8 mouse cellular contexts compared by ENCODE assay signal in the genomic region with DNA sequence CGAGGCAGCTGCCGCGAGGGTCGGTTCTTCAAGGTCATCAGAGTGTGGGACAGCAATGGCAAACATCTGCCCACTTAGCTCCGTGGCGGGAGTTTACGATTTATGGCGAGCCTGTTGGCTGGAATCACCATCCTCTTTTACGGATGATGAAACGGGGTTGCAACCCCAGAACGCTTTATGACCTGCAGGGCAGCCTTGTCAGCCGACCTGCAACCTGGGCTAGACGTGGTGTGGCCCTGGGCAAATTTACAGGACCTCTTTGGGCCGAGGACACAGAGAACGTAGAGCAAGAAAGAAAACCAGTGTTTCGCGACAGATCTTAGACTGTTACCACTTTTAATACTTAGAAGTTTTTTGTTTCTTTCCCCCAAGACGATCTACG. TPM values are rescaled to one million over a fixed set of nuclear protein-coding genes. Genes with fewer than 3 reads are reported as not detected.
DNase-seq lines count a peak whose midpoint lies in the region; ATAC-seq lines count a peak whose summit lies in the region.

A gene (minus strand): TSS at position 113 of the 382 bp plus-strand sequence.

- DNase-seq in thymus, postnatal 0 days (ENCODE audit: low spot score): no peak
- DNase-seq in thymus, postnatal 25 days: no peak
- no peak for DNase-seq in left cerebral cortex, postnatal 14 days (ENCODE audit: low spot score in 2 of 2)
- no peak for DNase-seq in cerebellum, adult 18-20 months

- ATAC-seq in embryonic facial prominence, embryonic 12.5 days (ENCODE audit: insufficient number of reproducible peaks, insufficient read depth, low FRiP score, low TSS enrichment): no peak
- no peak for ATAC-seq in heart, embryonic 13.5 days (ENCODE audit: extremely low read depth, insufficient number of reproducible peaks, low FRiP score, low TSS enrichment)
- ATAC-seq in monocyte, adult 5-6 weeks (replicated peaks; ENCODE audit: insufficient number of reproducible peaks, low FRiP score, low TSS enrichment, poor library complexity, severe bottlenecking): no peak
- no peak for ATAC-seq in frontal cortex, adult (ENCODE audit: low TSS enrichment)

- peak within 1 kb of the TSS; percentile 80 for H3K4me3 ChIP-seq in embryonic facial prominence, embryonic 12.5 days
- H3K4me3 ChIP-seq in heart, embryonic 13.5 days: peak within 1 kb of the TSS; percentile 93

- WGBS in embryonic facial prominence, embryonic 12.5 days: under 1% methylated on average over 19 of the region's 19 CpGs
- WGBS in heart, embryonic 13.5 days: under 1% methylated on average over 19 of the region's 19 CpGs

- H3K27ac ChIP-seq in embryonic facial prominence, embryonic 12.5 days: peak within 1 kb of the TSS; percentile 87
- H3K27ac ChIP-seq in heart, embryonic 13.5 days (replicated peaks): peak within 1 kb of the TSS; percentile 97

- intact Hi-C loops in left cerebral cortex, postnatal 14 days (cut with DNase I): loop anchor here (1.0 to 5.0 kb wide), 3 partner anchors 23 to 111 kb away; a partner anchor contains a TSS

- no peaks in the 10 kb centered on the region for H3K9me3 ChIP-seq in embryonic facial prominence, embryonic 12.5 days
- H3K9me3 ChIP-seq in heart, embryonic 13.5 days: no peaks in the 10 kb centered on the region

- peak within 1 kb of the TSS; percentile 83 for H3K4me2 ChIP-seq in embryonic facial prominence, embryonic 12.5 days (replicated peaks)
- H3K4me2 ChIP-seq in heart, embryonic 13.5 days: peak within 1 kb of the TSS; percentile 83

- peak within 1 kb of the TSS; percentile 85 for H3K9ac ChIP-seq in embryonic facial prominence, embryonic 12.5 days
- peak within 1 kb of the TSS; percentile 96 for H3K9ac ChIP-seq in heart, embryonic 13.5 days

- H3K27me3 ChIP-seq in embryonic facial prominence, embryonic 12.5 days: no peaks in the 10 kb centered on the region
- H3K27me3 ChIP-seq in heart, embryonic 13.5 days (replicated peaks): peaks cover 7% of the 10 kb centered on the region

- peaks cover 28% of the 10 kb centered on the region for H3K4me1 ChIP-seq in embryonic facial prominence, embryonic 12.5 days
- peaks cover 38% of the 10 kb centered on the region for H3K4me1 ChIP-seq in heart, embryonic 13.5 days

- peaks cover 22% of the 10 kb centered on the region for H3K36me3 ChIP-seq in embryonic facial prominence, embryonic 12.5 days
- H3K36me3 ChIP-seq in heart, embryonic 13.5 days: peaks cover 23% of the 10 kb centered on the region

RNA-seq across cellular contexts. Expression of the gene that starts here (rescaled TPM):
- 97.8 and 107 TPM in 2 replicates for polyA plus RNA-seq in thymus, postnatal 0 days (2015; fragmentation: Nextera tagmentation; extraction: Ambion mirVana)
- polyA plus RNA-seq in embryonic facial prominence, embryonic 12.5 days (2016; fragmentation: Nextera tagmentation; extraction: Ambion mirVana): 188 and 189 TPM in 2 replicates
- polyA plus RNA-seq in heart, embryonic 13.5 days (2015; fragmentation: Nextera tagmentation; extraction: Ambion mirVana): 287 and 294 TPM in 2 replicates
- total RNA-seq in left cerebral cortex, postnatal 14 days (2021): 10 to 100 TPM; 71.0 to 71.3 TPM
- 20.2 to 30.1 TPM (median 25.0 TPM) in 3 replicates for total RNA-seq in monocyte, adult 5-6 weeks (2017)
